Mouse (Mus musculus) CH12.LX (cell line): ENCODE measurements around the gene Wdfy2. TPM values are rescaled to one million over a fixed set of nuclear protein-coding genes. Genes with fewer than 3 reads are reported as not detected.
A peak's percentile ranks its signal among the peaks of the same experiment; 100 is the strongest.

Source experiments
- DNase-seq: peaks from one replicate; pipeline ENCODE4 v3.0.0-alpha.2; 2013; ENCODE audit errors: extremely low read depth
- H3K27ac ChIP-seq: 2 replicates; pipeline ENCODE4 v1.5.1; 2012; ENCODE audit warnings: low read depth, mild to moderate bottlenecking, control low read depth, moderate library complexity; ENCODE audit not compliant: insufficient read depth
- H3K27me3 ChIP-seq: replicated peaks from 2 replicates; pipeline ENCODE3; 2012; ENCODE audit warnings: inconsistent platforms
- H3K36me3 ChIP-seq, 2 experiments: replicated peaks in 1 of 2; 2 replicates each; pipeline versions ENCODE3 to v1.6.1; 2012; ENCODE audit warnings: inconsistent platforms in 1 of 2, low read length in 1 of 2, mild to moderate bottlenecking in 1 of 2, mixed read lengths in 1 of 2, moderate library complexity in 1 of 2; ENCODE audit not compliant: control insufficient read depth in 1 of 2, insufficient read depth in 1 of 2
- H3K4me1 ChIP-seq, 2 experiments: 2 replicates each; pipeline ENCODE4 v1.6.1; 2012; ENCODE audit warnings: inconsistent platforms in 1 of 2, moderate library complexity in 1 of 2; ENCODE audit not compliant: insufficient read depth in 2 of 2, control insufficient read depth in 1 of 2
- H3K4me2 ChIP-seq: 2 replicates; pipeline ENCODE4 v1.6.1; 2012; ENCODE audit warnings: low read depth, mild to moderate bottlenecking, control low read depth; ENCODE audit not compliant: poor library complexity, insufficient read depth, severe bottlenecking
- H3K4me3 ChIP-seq, 3 experiments: fragments of 150-350 bp in 1 of 3; sonication (generic) in 1 of 3; replicated peaks in 1 of 3; 2 replicates each; pipeline versions ENCODE3 to v1.5.1; 2011 to 2012; ENCODE audit warnings: low read depth in 2 of 3, low read length in 2 of 3, mild to moderate bottlenecking in 2 of 3, moderate library complexity in 2 of 3, control low read depth in 1 of 3, improper control_type of control experiment in 1 of 3, inconsistent platforms in 1 of 3, mixed read lengths in 1 of 3; ENCODE audit not compliant: poor library complexity in 1 of 3
- H3K79me2 ChIP-seq: replicated peaks from 2 replicates; pipeline ENCODE4 v1.6.1; 2012; ENCODE audit warnings: mild to moderate bottlenecking, moderate library complexity; ENCODE audit not compliant: control insufficient read depth, poor library complexity, insufficient read depth, severe bottlenecking; ENCODE audit errors: extremely low read depth
- H3K9ac ChIP-seq: 2 replicates; pipeline ENCODE4 v1.6.1; 2012; ENCODE audit warnings: low read depth, mild to moderate bottlenecking, control low read depth, moderate library complexity; ENCODE audit not compliant: insufficient read depth
- H3K9me3 ChIP-seq: replicated peaks from 2 replicates; pipeline ENCODE3; 2012; ENCODE audit warnings: low read length, inconsistent platforms, mixed read lengths
- CTCF ChIP-seq, 2 experiments: IDR thresholded peaks in 1 of 2; conservative IDR thresholded peaks in 1 of 2; 2 replicates each; pipeline ENCODE4 v1.5.1; 2011 to 2012; ENCODE audit warnings: low read depth in 2 of 2, low read length in 2 of 2, improper control_type of control experiment in 1 of 2, inconsistent platforms in 1 of 2, mild to moderate bottlenecking in 1 of 2, moderate library complexity in 1 of 2
- E2F4 ChIP-seq: IDR thresholded peaks from 2 replicates; pipeline ENCODE4 v1.6.1; 2011; ENCODE audit warnings: low read depth, low read length, improper control_type of control experiment; ENCODE audit not compliant: insufficient replicate concordance
- ELF1 ChIP-seq: IDR thresholded peaks from 2 replicates; pipeline ENCODE4 v1.6.1; 2014; ENCODE audit warnings: low read depth, mild to moderate bottlenecking, inconsistent platforms, low read length, improper control_type of control experiment
- EP300 ChIP-seq: IDR thresholded peaks from 2 replicates; pipeline ENCODE4 v1.6.1; 2011; ENCODE audit warnings: low read length, improper control_type of control experiment
- ETS1 ChIP-seq: conservative IDR thresholded peaks from 2 replicates; pipeline ENCODE4 v1.6.1; 2012; ENCODE audit warnings: low read depth, mild to moderate bottlenecking, inconsistent platforms, low read length, improper control_type of control experiment, moderate library complexity
- GABPA ChIP-seq: IDR thresholded peaks from 2 replicates; pipeline ENCODE4 v1.6.1; 2012; ENCODE audit warnings: low read depth, low read length, improper control_type of control experiment, inconsistent platforms; ENCODE audit not compliant: insufficient replicate concordance
- HCFC1 ChIP-seq: IDR thresholded peaks from 2 replicates; pipeline ENCODE4 v1.6.1; 2012; ENCODE audit warnings: low read depth, mild to moderate bottlenecking, inconsistent platforms, low read length, improper control_type of control experiment
- IRF4 ChIP-seq: IDR thresholded peaks from 2 replicates; pipeline ENCODE4 v1.6.1; 2014; ENCODE audit warnings: low read depth, mild to moderate bottlenecking, inconsistent platforms, low read length, improper control_type of control experiment
- JUN ChIP-seq: IDR thresholded peaks from 2 replicates; pipeline ENCODE4 v1.6.1; 2011; ENCODE audit warnings: low read depth, mild to moderate bottlenecking, low read length, improper control_type of control experiment, moderate library complexity; ENCODE audit not compliant: insufficient read depth
- MAFK ChIP-seq: IDR thresholded peaks from 2 replicates; pipeline ENCODE4 v1.6.1; 2011; ENCODE audit warnings: low read length, improper control_type of control experiment; ENCODE audit not compliant: insufficient replicate concordance
- MXI1 ChIP-seq: IDR thresholded peaks from 2 replicates; pipeline ENCODE4 v1.6.1; 2011; ENCODE audit warnings: mild to moderate bottlenecking, low read depth, low read length, improper control_type of control experiment
- MYC ChIP-seq: IDR thresholded peaks from 2 replicates; pipeline ENCODE4 v1.6.1; 2011; ENCODE audit warnings: low read depth, mild to moderate bottlenecking, improper control_type of control experiment, low read length
- POLR2AphosphoS2 ChIP-seq: IDR thresholded peaks from 2 replicates; pipeline ENCODE4 v1.6.1; 2011; ENCODE audit warnings: low read depth, low read length, improper control_type of control experiment
- RAD21 ChIP-seq: IDR thresholded peaks from 2 replicates; pipeline ENCODE4 v1.6.1; 2011; ENCODE audit warnings: low read depth, mild to moderate bottlenecking, low read length, improper control_type of control experiment, moderate library complexity
- RCOR1 ChIP-seq: conservative IDR thresholded peaks from 2 replicates; pipeline ENCODE4 v1.6.1; 2012; ENCODE audit warnings: low read depth, mild to moderate bottlenecking, inconsistent platforms, low read length, improper control_type of control experiment
- SMC3 ChIP-seq: IDR thresholded peaks from 2 replicates; pipeline ENCODE4 v1.6.1; 2011; ENCODE audit warnings: low read depth, low read length, improper control_type of control experiment
- USF1 ChIP-seq: IDR thresholded peaks from 2 replicates; pipeline ENCODE4 v1.6.1; 2014; ENCODE audit warnings: low read depth, mild to moderate bottlenecking, inconsistent platforms, low read length, improper control_type of control experiment
- ZKSCAN1 ChIP-seq: IDR thresholded peaks from 2 replicates; pipeline ENCODE4 v1.6.1; 2012; ENCODE audit warnings: low read depth, inconsistent platforms, low read length, improper control_type of control experiment, borderline replicate concordance
- ZMIZ1 ChIP-seq: IDR thresholded peaks from 2 replicates; pipeline ENCODE4 v1.6.1; 2012; ENCODE audit warnings: low read depth, mild to moderate bottlenecking, inconsistent platforms, low read length, improper control_type of control experiment
- ZNF384 ChIP-seq: IDR thresholded peaks from 2 replicates; pipeline ENCODE4 v1.6.1; 2012; ENCODE audit warnings: low read depth, low read length, improper control_type of control experiment, inconsistent platforms
- dilution Hi-C: fragments of 300-500 bp; cut with MboI; formaldehyde crosslinking; loops from 2 replicates; pipeline ENCODE4 v1.14.3; 2020; ENCODE audit warnings: low sequenced_read_pairs; ENCODE audit not compliant: extremely low pct_unique_long_range_greater_than_20kb, extremely low pct_ligation_motif_present
- in situ Hi-C: fragments of 300-500 bp; cut with MboI; formaldehyde crosslinking; loops from 3 replicates; pipeline ENCODE4 v1.14.3; 2019; ENCODE audit warnings: low sequenced_read_pairs, low pct_ligation_motif_present, low pct_unique_long_range_greater_than_20kb, mixed read lengths
- polyA plus RNA-seq: library from polyadenylated mRNA; unstranded; fragments of >175 nt; gene quantifications from 2 replicates; pipeline ENCODE4 v1.2.1, GENCODE M21; 2012; ENCODE audit warnings: low read depth; ENCODE audit not compliant: insufficient read length
- total RNA-seq, 2 experiments: library from RNA; depleted of rRNA; stranded (reverse); fragments of 300-350 nt in 1 of 2; fragments of >200 nt in 1 of 2; gene quantifications; 2 replicates each; pipeline ENCODE4 v1.2.3; 2012 to 2014

The Wdfy2 gene
- total and polyA plus RNA-seq, 3 experiments: 6.3 to 6.7 (median 6.6) TPM

- Histone ChIP-seq H3K27me3 (no peaks in the 10 kb centered on the region), H3K9ac (no peak within 1 kb of the TSS), H3K4me2 (no peak within 1 kb of the TSS; the same call in 1 of the 2 replicates), H3K4me1 (peaks cover 0 to 12% of the 10 kb centered on the region in 2 experiments; a peak in 1 of 4 replicates), H3K36me3 (no peaks in the 10 kb centered on the region), H3K9me3 (no peaks in the 10 kb centered on the region), H3K79me2 (no peaks in the 10 kb centered on the region), H3K27ac (no peak within 1 kb of the TSS), H3K4me3 (no peak within 1 kb of the TSS)
- TF ChIP-seq ELF1: no peak
- dilution Hi-C loops: no loop called here
- in situ Hi-C loops: no loop called here
- no peak for DNase-seq
These were observed 160.3 kb downstream of the Wdfy2 start, which contains the start of gene Defb47 for GRCm38 (mm10) chr14:62997777-62998176. Gene Defb47, plus strand, starts transcription at chr14:62998077.

GRCm38 (mm10) chr14:62998977-62999376, 161.5 kb downstream of the Wdfy2 start:
- Histone ChIP-seq H3K4me2 (no peak overlapping the region; the same call in 1 of the 2 replicates), H3K4me1 (peaks cover 0 to 12% of the 10 kb centered on the region in 2 experiments; a peak in 1 of 4 replicates), H3K27me3 (no peaks in the 10 kb centered on the region), H3K27ac (no peak overlapping the region), H3K4me3 (no peak overlapping the region), H3K36me3 (no peaks in the 10 kb centered on the region), H3K9me3 (no peaks in the 10 kb centered on the region), H3K79me2 (no peaks in the 10 kb centered on the region), H3K9ac (no peak overlapping the region)
- dilution Hi-C loops: no loop called here
- no peak for TF ChIP-seq ETS1
- no peak for TF ChIP-seq MXI1
- no peak for TF ChIP-seq IRF4
- TF ChIP-seq MAFK: peak; percentile 19; the same call in 1 of the 2 replicates
- DNase-seq: peak; percentile 53
- in situ Hi-C loops: no loop called here

DNA sequence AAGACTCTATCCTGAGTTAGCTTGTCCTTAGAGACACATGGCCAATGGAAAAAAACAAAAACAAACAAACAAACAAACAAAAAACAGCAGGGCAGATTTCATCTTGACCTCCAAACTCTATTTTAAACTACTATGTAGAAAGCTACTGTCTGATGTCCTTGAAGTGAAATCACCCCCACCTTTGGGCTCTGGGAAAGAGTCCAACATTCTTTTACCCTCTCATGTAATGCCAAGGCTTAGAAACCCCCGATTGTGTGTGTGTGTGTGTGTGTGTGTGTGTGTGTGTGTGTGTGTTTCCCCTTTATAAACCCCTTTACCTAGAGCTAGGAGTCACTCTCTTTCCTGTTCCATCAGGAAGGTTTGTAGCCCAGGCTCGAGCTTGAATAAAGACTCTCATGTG, 165.1 kb downstream of the Wdfy2 start:
- TF ChIP-seq MAFK: no peak
- no peak for TF ChIP-seq POLR2AphosphoS2
- no peak for TF ChIP-seq ZKSCAN1
- TF ChIP-seq EP300: no peak
- no peak for TF ChIP-seq CTCF (conservative IDR thresholded peaks at IDR 0.05 in 1 of 2, IDR thresholded peaks at IDR 0.05 in 1 of 2; ENCODE audit: low read depth in 2 of 2, low read length in 2 of 2)
- TF ChIP-seq SMC3: no peak
- TF ChIP-seq RAD21: no peak
- no peak for TF ChIP-seq ZMIZ1
- no peak for TF ChIP-seq USF1
- TF ChIP-seq JUN: no peak
- no peak for TF ChIP-seq ZNF384
- TF ChIP-seq ELF1: no peak
- TF ChIP-seq HCFC1: no peak
- no peak for TF ChIP-seq RCOR1
- TF ChIP-seq E2F4: no peak
- no peak for TF ChIP-seq GABPA
- no peak for TF ChIP-seq MYC
- Histone ChIP-seq H3K4me2 (no peak overlapping the region), H3K4me3 (no peak overlapping the region), H3K4me1 (peaks cover 0 to 12% of the 10 kb centered on the region in 2 experiments; a peak in 1 of 4 replicates), H3K9ac (no peak overlapping the region), H3K27me3 (no peaks in the 10 kb centered on the region), H3K36me3 (no peaks in the 10 kb centered on the region), H3K9me3 (no peaks in the 10 kb centered on the region), H3K27ac (no peak overlapping the region), H3K79me2 (no peaks in the 10 kb centered on the region)
- DNase-seq: no peak
- dilution Hi-C loops: no loop called here
- in situ Hi-C loops: no loop called here
